ENCODE assay signal across 14 mouse cellular contexts in the genomic region with DNA sequence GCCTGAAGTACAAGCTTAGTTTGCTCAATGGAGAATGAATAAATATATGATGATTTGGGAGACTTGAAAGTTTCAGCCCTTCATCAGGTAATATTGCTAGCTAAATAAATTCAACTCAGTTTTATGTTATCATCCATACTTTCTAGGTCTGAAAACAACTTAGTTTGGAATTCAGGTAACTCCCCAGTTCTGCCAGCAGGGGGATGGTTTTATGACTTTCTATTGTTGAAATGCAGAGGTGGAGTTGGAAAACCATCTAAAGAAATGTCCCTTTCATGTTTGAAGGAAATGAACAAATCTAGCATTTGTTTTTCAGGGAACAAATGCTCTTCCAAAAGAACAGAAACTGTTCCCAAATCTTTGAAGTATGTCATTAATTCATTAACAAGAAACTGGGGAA.
"Had no signal": no experiment of that assay in that cellular context is flagged by ENCODE, and none has a peak within 500 bp of the region (broad histone marks: within the 10 kb centered on the region; RNA-seq: fewer than 3 reads in every experiment).

No protein-coding gene starts in this region.

- H3K27ac ChIP-seq: kidney, embryonic 15.5 days; limb, embryonic 12.5 days; liver, embryonic 14.5 days; midbrain, embryonic 13.5 days; neural tube, embryonic 12.5 days; stomach, embryonic 15.5 days had no signal

- H3K9me3 ChIP-seq: kidney, embryonic 15.5 days; limb, embryonic 12.5 days; midbrain, embryonic 13.5 days; neural tube, embryonic 12.5 days; stomach, embryonic 15.5 days had no signal

- ATAC-seq: inflammation-experienced regulatory T-cells, adult 6 months; midbrain, embryonic 13.5 days had no signal

- H3K36me3 ChIP-seq: kidney, embryonic 15.5 days; limb, embryonic 12.5 days; midbrain, embryonic 13.5 days; neural tube, embryonic 12.5 days; stomach, embryonic 15.5 days had no signal

- H3K4me2 ChIP-seq: kidney, embryonic 15.5 days; limb, embryonic 12.5 days; midbrain, embryonic 13.5 days; neural tube, embryonic 12.5 days; stomach, embryonic 15.5 days had no signal

- DNase-seq: kidney, adult 18-20 months; kidney, postnatal 4 days; lung, adult 2 months; lung, postnatal 14 days; right cerebral cortex, postnatal 4 days; spleen, adult 18-20 months; thymus, postnatal 36 days had no signal

- H3K9ac ChIP-seq: kidney, embryonic 15.5 days; limb, embryonic 12.5 days; liver, embryonic 14.5 days; midbrain, embryonic 13.5 days; neural tube, embryonic 12.5 days; stomach, embryonic 15.5 days had no signal

- H3K4me1 ChIP-seq: kidney, embryonic 15.5 days; limb, embryonic 12.5 days; stomach, embryonic 15.5 days had no signal

- H3K4me3 ChIP-seq: kidney, embryonic 15.5 days; limb, embryonic 12.5 days; midbrain, embryonic 13.5 days; neural tube, embryonic 12.5 days; stomach, embryonic 15.5 days had no signal

- H3K27me3 ChIP-seq: kidney, embryonic 15.5 days; limb, embryonic 12.5 days; midbrain, embryonic 13.5 days; neural tube, embryonic 12.5 days; stomach, embryonic 15.5 days had no signal
